Mouse (Mus musculus) stomach, embryonic 14.5 days (tissue): Measurements from ENCODE around the gene Omt2b. TPM values are rescaled to one million over a fixed set of nuclear protein-coding genes. Genes with fewer than 3 reads are reported as not detected.
"Not testable (repeated sequence)": the region's sequence is repeated elsewhere in the genome, so short reads cannot be mapped to it uniquely, and the experiment has no call there.

Experiments
- ATAC-seq: fragments of 200-750 bp; cut with Nextera tagmentation; 2 replicates; pipeline ENCODE4 v1.8.0; 2017; ENCODE audit warnings: low read depth, moderate TSS enrichment; ENCODE audit not compliant: insufficient number of reproducible peaks, insufficient read depth, low FRiP score
- H3K27ac ChIP-seq: fragments of 300-500 bp; sonication (generic); 2 replicates; pipeline ENCODE4 v1.5.1; 2014; ENCODE audit warnings: mild to moderate bottlenecking, low read length, moderate library complexity, mixed read lengths
- H3K27me3 ChIP-seq: fragments of 300-500 bp; sonication (generic); 2 replicates; pipeline ENCODE4 v1.6.1; 2014; ENCODE audit warnings: low read length, control low read depth, mixed read lengths; ENCODE audit not compliant: control insufficient read depth, insufficient read depth
- H3K36me3 ChIP-seq: fragments of 300-500 bp; sonication (generic); 2 replicates; pipeline ENCODE4 v1.6.1; 2014; ENCODE audit warnings: mild to moderate bottlenecking, control low read depth, low read length, moderate library complexity, mixed read lengths; ENCODE audit not compliant: control insufficient read depth, insufficient read depth
- H3K4me1 ChIP-seq: fragments of 300-500 bp; sonication (generic); 2 replicates; pipeline ENCODE4 v1.6.1; 2014; ENCODE audit warnings: low read length, control low read depth, mixed read lengths; ENCODE audit not compliant: control insufficient read depth, insufficient read depth
- H3K4me2 ChIP-seq: fragments of 300-500 bp; sonication (generic); replicated peaks from 2 replicates; pipeline ENCODE4 v1.6.1; 2014; ENCODE audit warnings: low read depth, low read length, control low read depth
- H3K4me3 ChIP-seq: fragments of 300-500 bp; sonication (generic); 2 replicates; pipeline ENCODE4 v1.5.1; 2014; ENCODE audit warnings: low read depth, low read length, control low read depth
- H3K9ac ChIP-seq: fragments of 300-500 bp; sonication (generic); replicated peaks from 2 replicates; pipeline ENCODE4 v1.6.1; 2014; ENCODE audit warnings: low read depth, mild to moderate bottlenecking, control low read depth, low read length, moderate library complexity, mixed read lengths
- H3K9me3 ChIP-seq: fragments of 300-500 bp; sonication (generic); 2 replicates; pipeline ENCODE4 v1.6.1; 2016; ENCODE audit warnings: low read depth, low read length, control low read depth; ENCODE audit not compliant: control insufficient read depth
- WGBS: fragments of 180-500 bp; shearing (Covaris S2); extraction: QIAGEN DNeasy Blood & Tissue Kit; methylation state at CpG from one replicate; pipeline ENCODE4 v1.1.7; 2014; 5-methylcytosine and 5-hydroxymethylcytosine counted together
- polyA plus RNA-seq: library from polyadenylated mRNA; unstranded; fragments of >200 nt; fragmentation: Nextera tagmentation; extraction: Ambion mirVana; gene quantifications from 2 replicates; pipeline ENCODE4 v1.2.1, GENCODE M21; 2014

Omt2b gene
- polyA plus RNA-seq, 1 experiment from 2014 or later = not detected

DNA sequence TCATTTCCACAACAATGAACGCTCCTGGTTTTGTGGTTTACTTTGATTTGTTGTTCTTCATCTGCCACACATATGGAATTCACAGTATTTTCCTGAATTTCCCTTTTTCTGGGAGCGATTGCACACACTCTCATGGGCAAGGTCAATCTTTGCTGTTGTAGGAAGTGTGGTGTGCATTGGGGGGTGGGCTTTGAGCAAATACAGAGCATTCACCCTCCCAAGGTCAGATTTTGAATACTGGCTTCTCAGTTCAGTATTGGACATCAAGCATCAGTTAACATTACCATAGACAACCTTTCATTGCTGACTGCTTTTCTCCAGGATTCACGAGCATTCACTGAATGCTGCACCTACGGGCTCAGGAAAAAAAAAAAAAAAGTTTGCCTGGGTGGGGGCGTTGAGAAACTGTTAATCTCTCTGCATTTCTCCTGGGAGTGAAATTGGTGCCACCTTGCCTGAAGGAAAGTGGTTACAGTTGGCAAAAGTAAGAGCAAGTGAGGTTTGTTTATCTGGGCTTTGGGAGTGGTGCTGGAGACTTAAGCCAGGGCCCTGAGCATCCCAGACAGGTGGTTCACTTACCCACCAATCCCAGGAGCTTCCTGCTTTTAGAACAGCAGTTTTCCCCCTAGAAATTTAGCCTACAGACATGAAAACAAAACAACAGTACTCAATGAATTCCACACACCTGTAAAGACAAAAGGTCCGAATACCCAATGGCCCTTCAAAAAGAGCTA, 32.5 kb downstream of the Omt2b start:
- H3K4me2 ChIP-seq = no peak overlapping the region
- H3K4me1 ChIP-seq = no peaks in the 10 kb centered on the region
- H3K27me3 ChIP-seq = no peaks in the 10 kb centered on the region
- no peak overlapping the region for H3K4me3 ChIP-seq
- no peak overlapping the region for H3K27ac ChIP-seq
- H3K9me3 ChIP-seq = no peaks in the 10 kb centered on the region
- no peak overlapping the region for H3K9ac ChIP-seq
- WGBS = 76% methylated on average over 6 of the region's 6 CpGs
- H3K36me3 ChIP-seq = no peaks in the 10 kb centered on the region
- ATAC-seq = no peak

GRCm38 (mm10) chr9:78360484-78360872, 33.1 kb downstream of the Omt2b start:
- H3K36me3 ChIP-seq = no peaks in the 10 kb centered on the region
- WGBS = 55% methylated on average over 2 of the region's 2 CpGs
- no peak overlapping the region for H3K4me2 ChIP-seq
- H3K27me3 ChIP-seq = no peaks in the 10 kb centered on the region
- no peak overlapping the region for H3K9ac ChIP-seq
- H3K4me1 ChIP-seq = no peaks in the 10 kb centered on the region
- H3K9me3 ChIP-seq = no peaks in the 10 kb centered on the region
- ATAC-seq = no peak
- H3K27ac ChIP-seq = no peak overlapping the region
- no peak overlapping the region for H3K4me3 ChIP-seq

DNA sequence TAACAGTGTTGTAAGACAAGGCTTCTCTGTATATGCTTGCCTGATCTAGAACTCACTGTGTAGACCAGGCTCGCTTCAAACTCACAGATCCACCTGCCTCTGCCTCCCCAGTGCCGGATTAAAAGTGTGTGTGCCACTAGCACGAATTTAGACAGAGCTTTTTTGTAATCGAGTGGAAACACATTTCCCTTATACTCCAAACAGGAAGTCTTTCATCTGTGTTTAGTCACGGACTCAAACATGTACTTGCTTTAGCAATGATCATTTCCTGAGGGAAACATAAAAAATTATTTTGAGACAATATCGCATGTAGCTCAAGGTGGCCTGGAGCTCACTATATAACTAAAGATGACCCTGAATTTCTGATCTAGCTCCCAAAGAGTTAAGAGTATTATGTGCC, 36.0 kb downstream of the Omt2b start:
- H3K27me3 ChIP-seq = no peaks in the 10 kb centered on the region
- no peak overlapping the region for H3K4me2 ChIP-seq
- H3K9me3 ChIP-seq = no peaks in the 10 kb centered on the region
- no peaks in the 10 kb centered on the region for H3K36me3 ChIP-seq
- no peak overlapping the region for H3K27ac ChIP-seq
- 65% methylated on average over 6 of the region's 6 CpGs for WGBS
- H3K9ac ChIP-seq = no peak overlapping the region
- no peak overlapping the region for H3K4me3 ChIP-seq
- H3K4me1 ChIP-seq = no peaks in the 10 kb centered on the region
- ATAC-seq = no peak

DNA sequence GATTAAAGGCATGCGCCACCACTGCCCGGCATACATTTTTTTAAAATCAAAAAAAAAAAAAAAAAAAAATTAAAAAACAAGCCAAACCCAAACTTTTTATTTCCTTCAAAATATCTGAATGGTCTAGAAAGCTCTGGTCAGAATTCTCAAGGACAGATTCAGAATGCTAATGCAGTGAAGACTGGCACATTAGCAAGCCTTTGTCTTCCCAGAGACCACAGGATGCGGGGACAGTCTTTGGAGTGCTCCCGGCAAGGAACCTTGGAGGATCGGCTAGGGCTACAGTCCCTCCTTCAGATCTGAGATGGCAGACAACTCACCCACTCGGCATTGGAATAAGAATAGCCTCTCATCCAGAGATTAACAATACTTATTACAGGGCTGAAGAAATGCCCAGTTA, 37.3 kb downstream of the Omt2b start:
- Histone ChIP-seq H3K4me2 (no peak overlapping the region), H3K4me3 (no peak overlapping the region), H3K9me3 (no peaks in the 10 kb centered on the region), H3K27me3 (no peaks in the 10 kb centered on the region), H3K36me3 (no peaks in the 10 kb centered on the region), H3K4me1 (no peaks in the 10 kb centered on the region), H3K27ac (no peak overlapping the region), H3K9ac (no peak overlapping the region)
- 93% methylated on average over 6 of the region's 6 CpGs for WGBS
- ATAC-seq = no peak

DNA sequence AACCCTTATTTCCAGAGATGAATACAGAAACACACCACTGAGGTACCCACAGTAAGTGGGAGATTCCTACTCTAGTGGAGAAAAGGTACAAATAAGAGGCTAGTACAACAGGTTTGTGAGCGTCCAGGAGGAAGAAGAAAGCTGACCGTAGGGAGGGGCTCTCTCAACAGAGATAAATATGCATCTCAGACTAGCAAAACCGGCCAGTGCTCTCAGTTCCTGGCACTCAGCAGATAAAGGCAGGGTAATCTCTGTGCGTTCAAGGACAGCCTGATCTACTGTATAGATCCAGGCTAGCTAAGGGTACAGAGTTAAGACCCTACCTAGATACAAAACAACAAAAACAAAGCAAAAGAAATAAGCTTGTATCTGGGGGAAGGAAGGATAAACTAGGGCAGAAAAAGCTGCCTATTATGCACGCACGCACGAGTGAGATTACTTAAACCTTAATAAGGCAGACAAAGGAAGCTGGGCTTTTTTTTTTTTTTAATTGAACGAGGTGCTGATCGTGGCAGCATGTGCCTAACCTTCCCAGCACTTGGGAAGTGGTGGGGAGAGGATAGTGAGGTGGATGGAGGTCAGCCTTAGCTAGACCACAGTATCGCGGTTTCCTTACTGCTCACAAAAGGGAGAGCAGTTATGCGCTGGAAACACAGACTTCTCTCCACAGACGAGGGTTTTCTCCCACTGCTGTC, 38.6 kb downstream of the Omt2b start:
- Histone ChIP-seq H3K36me3 (no peaks in the 10 kb centered on the region), H3K27me3 (no peaks in the 10 kb centered on the region), H3K9me3 (no peaks in the 10 kb centered on the region), H3K27ac (no peak overlapping the region), H3K9ac (no peak overlapping the region), H3K4me1 (no peaks in the 10 kb centered on the region), H3K4me2 (no peak overlapping the region), H3K4me3 (no peak overlapping the region)
- ATAC-seq = no peak
- 69% methylated on average over 13 of the region's 13 CpGs for WGBS

DNA sequence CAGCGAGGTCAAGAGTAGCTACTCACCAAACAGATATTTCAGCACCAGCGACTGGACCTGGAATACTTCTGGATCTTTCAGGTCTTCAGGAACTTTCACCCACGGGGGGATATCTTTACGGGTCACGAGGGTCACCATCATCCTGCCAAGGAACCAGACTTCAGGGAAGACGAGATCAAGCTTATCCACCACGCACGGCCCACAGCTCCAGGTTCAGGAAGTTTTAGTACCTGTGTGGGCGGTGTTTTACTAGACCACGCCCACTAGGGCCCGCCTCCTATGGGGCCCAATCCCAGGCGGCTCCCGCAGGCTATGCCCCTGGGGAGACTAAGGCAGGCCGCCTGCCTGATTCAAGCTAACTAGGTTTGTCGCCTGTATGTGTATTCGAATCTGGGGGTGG, 40.6 kb downstream of the Omt2b start, which contains the start of gene Dppa5a:
Gene Dppa5a (minus strand): TSS at position 219 of the 400 bp plus-strand sequence.
- not testable (repeated sequence) for H3K27ac ChIP-seq, H3K4me1 ChIP-seq, ATAC-seq, H3K9me3 ChIP-seq, H3K4me2 ChIP-seq, H3K36me3 ChIP-seq, H3K27me3 ChIP-seq, H3K9ac ChIP-seq, H3K4me3 ChIP-seq
- 88% methylated on average over 16 of the region's 16 CpGs for WGBS

DNA sequence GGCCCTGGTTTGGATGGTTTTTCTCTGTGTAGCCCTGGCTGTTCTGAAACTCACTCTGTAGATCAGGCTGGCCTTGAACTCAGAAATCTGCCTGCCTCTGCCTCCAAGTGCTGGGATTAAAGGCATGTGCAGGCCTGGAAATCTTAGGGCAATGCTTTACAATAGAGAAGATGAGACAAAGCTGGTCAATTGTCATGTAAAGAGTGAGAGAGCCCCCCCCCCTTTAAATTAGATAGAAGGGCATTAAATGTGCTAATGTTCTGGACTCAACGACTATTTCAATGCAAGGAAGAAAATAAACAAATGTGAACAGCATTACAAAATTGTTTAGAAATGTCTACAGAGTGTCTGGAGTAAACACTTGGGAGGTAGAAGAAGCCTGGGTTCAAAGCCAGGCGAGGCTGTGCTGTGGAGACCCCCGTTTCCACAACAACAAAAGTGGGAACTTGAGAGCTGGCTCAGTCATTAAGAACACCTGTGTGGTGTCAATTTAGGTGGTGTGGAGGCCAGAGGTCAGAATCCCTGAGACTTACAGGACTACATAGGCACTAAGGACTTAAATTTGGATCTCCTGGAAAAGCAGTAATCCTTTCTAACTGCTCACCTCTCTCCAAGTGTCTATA, 41.4 kb downstream of the Omt2b start:
- Histone ChIP-seq H3K4me3 (no peak overlapping the region), H3K36me3 (no peaks in the 10 kb centered on the region), H3K9me3 (no peaks in the 10 kb centered on the region), H3K4me2 (no peak overlapping the region), H3K27me3 (no peaks in the 10 kb centered on the region), H3K27ac (no peak overlapping the region), H3K4me1 (no peaks in the 10 kb centered on the region), H3K9ac (no peak overlapping the region)
- 71% methylated on average over 3 of the region's 3 CpGs for WGBS
- ATAC-seq = no peak

GRCm38 (mm10) chr9:78369349-78369748, 42.0 kb downstream of the Omt2b start:
- ATAC-seq = no peak
- H3K4me3 ChIP-seq = no peak overlapping the region
- H3K27ac ChIP-seq = no peak overlapping the region
- 93% methylated on average over 2 of the region's 2 CpGs for WGBS
- H3K36me3 ChIP-seq = no peaks in the 10 kb centered on the region
- H3K27me3 ChIP-seq = no peaks in the 10 kb centered on the region
- H3K9me3 ChIP-seq = no peaks in the 10 kb centered on the region
- no peak overlapping the region for H3K9ac ChIP-seq
- H3K4me2 ChIP-seq = no peak overlapping the region
- no peaks in the 10 kb centered on the region for H3K4me1 ChIP-seq
